Mouse (Mus musculus) midbrain, embryonic 13.5 days (tissue): ENCODE data around the gene Acoxl. TPM values are rescaled to one million over a fixed set of nuclear protein-coding genes. Genes with fewer than 3 reads are reported as not detected.

Source experiments
- ATAC-seq: fragments of 200-750 bp; cut with Nextera tagmentation; 2 replicates; pipeline ENCODE4 v1.8.0; 2017; ENCODE audit warnings: mild to moderate bottlenecking, moderate TSS enrichment, moderate library complexity
- H3K27ac ChIP-seq: fragments of 300-500 bp; sonication (generic); 2 replicates; pipeline ENCODE4 v1.5.1; 2015; ENCODE audit warnings: inconsistent platforms, mild to moderate bottlenecking, moderate library complexity
- H3K27me3 ChIP-seq: fragments of 300-500 bp; sonication (generic); 2 replicates; pipeline ENCODE4 v1.6.1; 2015; ENCODE audit warnings: mild to moderate bottlenecking, inconsistent platforms
- H3K36me3 ChIP-seq: fragments of 300-500 bp; sonication (generic); 2 replicates; pipeline ENCODE4 v1.6.1; 2015; ENCODE audit warnings: mild to moderate bottlenecking, inconsistent platforms
- H3K4me1 ChIP-seq: fragments of 300-500 bp; sonication (generic); replicated peaks from 2 replicates; pipeline ENCODE4 v1.6.1; 2015; ENCODE audit warnings: inconsistent platforms
- H3K4me2 ChIP-seq: fragments of 300-500 bp; sonication (generic); replicated peaks from 2 replicates; pipeline ENCODE4 v1.6.1; 2015; ENCODE audit warnings: moderate library complexity, mild to moderate bottlenecking, inconsistent platforms
- H3K4me3 ChIP-seq: fragments of 300-500 bp; sonication (generic); replicated peaks from 2 replicates; pipeline ENCODE4 v1.5.1; 2015; ENCODE audit warnings: mild to moderate bottlenecking, inconsistent platforms
- H3K9ac ChIP-seq: fragments of 300-500 bp; sonication (generic); replicated peaks from 2 replicates; pipeline ENCODE4 v1.6.1; 2015; ENCODE audit warnings: mild to moderate bottlenecking, inconsistent platforms
- H3K9me3 ChIP-seq: fragments of 300-500 bp; sonication (generic); 2 replicates; pipeline ENCODE4 v1.6.1; 2016; ENCODE audit warnings: mild to moderate bottlenecking, inconsistent platforms
- WGBS: fragments of 180-500 bp; shearing (Covaris S2); methylation state at CpG from one replicate; pipeline ENCODE4 v1.1.7; 2015; 5-methylcytosine and 5-hydroxymethylcytosine counted together
- polyA plus RNA-seq: library from polyadenylated mRNA; unstranded; fragments of >200 nt; fragmentation: Nextera tagmentation; extraction: Ambion mirVana; gene quantifications from 2 replicates; pipeline ENCODE4 v1.2.1, GENCODE M21; 2015

Acoxl gene
- polyA plus RNA-seq, 1 experiment from 2014 or later, result 0.07 TPM

- WGBS, result 51% methylated on average over 6 of the region's 6 CpGs
- H3K9me3 ChIP-seq, result no peaks in the 10 kb centered on the region
Observed at GRCm38 (mm10) chr2:127906973-127907678, 68.5 kb downstream of the Acoxl start.

GRCm38 (mm10) chr2:127907679-127908042 is 69.0 kb downstream of the Acoxl start:
- Histone ChIP-seq H3K27ac (no peak overlapping the region), H3K36me3 (no peaks in the 10 kb centered on the region), H3K27me3 (no peaks in the 10 kb centered on the region), H3K4me3 (no peak overlapping the region), H3K9me3 (no peaks in the 10 kb centered on the region), H3K9ac (no peak overlapping the region), H3K4me1 (peaks cover 10% of the 10 kb centered on the region), H3K4me2 (no peak overlapping the region)
- WGBS, result 8% methylated on average over 1 of the region's 1 CpGs
- ATAC-seq, result no peak

More at GRCm38 (mm10) chr2:127906973-127907678, 68.5 kb downstream of the Acoxl start:
- ATAC-seq, result no peak
- Histone ChIP-seq H3K9ac (no peak overlapping the region), H3K4me1 (peaks cover 10% of the 10 kb centered on the region), H3K4me3 (no peak overlapping the region), H3K27ac (no peak overlapping the region), H3K36me3 (no peaks in the 10 kb centered on the region), H3K27me3 (no peaks in the 10 kb centered on the region), H3K4me2 (no peak overlapping the region)

GRCm38 (mm10) chr2:127908881-127909280 is 70.2 kb downstream of the Acoxl start:
- no peak overlapping the region for H3K9ac ChIP-seq
- H3K27me3 ChIP-seq, result no peaks in the 10 kb centered on the region
- H3K9me3 ChIP-seq, result no peaks in the 10 kb centered on the region
- 51% methylated on average over 7 of the region's 7 CpGs for WGBS
- peaks cover 10% of the 10 kb centered on the region for H3K4me1 ChIP-seq
- H3K4me2 ChIP-seq, result no peak overlapping the region
- H3K4me3 ChIP-seq, result no peak overlapping the region
- ATAC-seq, result no peak
- no peak overlapping the region for H3K27ac ChIP-seq
- H3K36me3 ChIP-seq, result no peaks in the 10 kb centered on the region

DNA sequence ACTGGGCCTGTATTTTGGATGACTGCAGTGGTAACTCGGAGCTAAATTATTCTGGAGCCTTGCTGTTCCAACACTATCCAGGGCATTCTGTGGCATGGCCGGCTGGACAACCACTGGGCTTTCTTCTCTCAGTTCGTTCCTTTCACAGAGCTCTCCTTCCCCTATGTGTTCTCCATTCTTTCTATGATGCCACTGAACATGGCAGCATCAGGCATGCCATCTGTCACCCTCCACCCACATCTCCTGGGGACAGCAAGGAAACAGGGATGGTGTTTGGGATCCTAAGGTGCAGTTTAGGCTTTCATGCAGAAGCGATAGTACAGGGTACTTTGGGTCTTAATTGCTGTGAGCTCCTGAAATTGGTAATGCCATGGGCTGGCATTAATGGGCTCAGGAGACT is 71.1 kb downstream of the Acoxl start:
- WGBS, result 85% methylated on average over 4 of the region's 4 CpGs
- Histone ChIP-seq H3K27me3 (no peaks in the 10 kb centered on the region), H3K27ac (no peak overlapping the region), H3K4me1 (peaks cover 10% of the 10 kb centered on the region), H3K4me3 (no peak overlapping the region), H3K9me3 (no peaks in the 10 kb centered on the region), H3K4me2 (no peak overlapping the region), H3K36me3 (no peaks in the 10 kb centered on the region), H3K9ac (no peak overlapping the region)
- ATAC-seq, result no peak

DNA sequence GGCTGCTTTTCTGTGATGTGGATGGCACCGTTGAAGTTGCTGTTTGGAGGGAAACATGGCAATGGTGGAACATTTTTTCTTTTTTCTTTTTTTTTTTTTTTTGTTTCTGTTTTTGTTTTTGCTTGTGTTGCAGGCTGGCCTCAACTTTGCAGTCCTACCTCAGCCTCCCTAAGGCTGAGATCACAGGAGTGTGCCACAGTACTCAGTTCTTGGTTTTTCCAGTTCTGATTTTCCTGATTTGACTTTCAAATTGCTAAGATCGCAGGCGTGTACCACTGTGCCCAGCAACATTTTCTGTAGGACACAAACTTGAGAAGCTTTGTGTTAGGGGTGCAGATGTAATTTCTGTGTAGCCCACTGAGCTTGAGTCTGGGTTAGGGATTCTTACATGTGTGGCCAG is 72.9 kb downstream of the Acoxl start:
- Histone ChIP-seq H3K9ac (no peak overlapping the region), H3K36me3 (no peaks in the 10 kb centered on the region), H3K4me1 (peaks cover 10% of the 10 kb centered on the region), H3K4me2 (no peak overlapping the region), H3K4me3 (no peak overlapping the region), H3K9me3 (no peaks in the 10 kb centered on the region), H3K27ac (no peak overlapping the region), H3K27me3 (no peaks in the 10 kb centered on the region)
- ATAC-seq, result no peak
- WGBS, result 87% methylated on average over 3 of the region's 3 CpGs

- no peaks in the 10 kb centered on the region for H3K9me3 ChIP-seq
- WGBS, result 84% methylated on average over 5 of the region's 5 CpGs
- H3K4me1 ChIP-seq, result no peaks in the 10 kb centered on the region
- H3K27ac ChIP-seq, result no peak overlapping the region
- no peak overlapping the region for H3K4me2 ChIP-seq
- no peaks in the 10 kb centered on the region for H3K27me3 ChIP-seq
- no peak overlapping the region for H3K4me3 ChIP-seq
- H3K36me3 ChIP-seq, result no peaks in the 10 kb centered on the region
- no peak overlapping the region for H3K9ac ChIP-seq
- no peak for ATAC-seq
Observed at GRCm38 (mm10) chr2:127914047-127914446, 75.4 kb downstream of the Acoxl start.

GRCm38 (mm10) chr2:127916804-127917410 is 78.2 kb downstream of the Acoxl start:
- Histone ChIP-seq H3K9ac (no peak overlapping the region), H3K4me1 (no peaks in the 10 kb centered on the region), H3K27ac (no peak overlapping the region), H3K27me3 (no peaks in the 10 kb centered on the region), H3K36me3 (no peaks in the 10 kb centered on the region), H3K4me3 (no peak overlapping the region), H3K4me2 (no peak overlapping the region), H3K9me3 (no peaks in the 10 kb centered on the region)
- ATAC-seq, result no peak
- WGBS, result 76% methylated on average over 7 of the region's 7 CpGs

- Histone ChIP-seq H3K9me3 (no peaks in the 10 kb centered on the region), H3K27me3 (no peaks in the 10 kb centered on the region), H3K9ac (no peak overlapping the region), H3K36me3 (no peaks in the 10 kb centered on the region), H3K4me2 (no peak overlapping the region), H3K27ac (no peak overlapping the region), H3K4me1 (peaks cover 6% of the 10 kb centered on the region; the same call in 1 of the 2 replicates), H3K4me3 (no peak overlapping the region)
- WGBS, result 71% methylated on average over 1 of the region's 1 CpGs
- no peak for ATAC-seq
Observed at GRCm38 (mm10) chr2:127919740-127920139, 81.1 kb downstream of the Acoxl start.

DNA sequence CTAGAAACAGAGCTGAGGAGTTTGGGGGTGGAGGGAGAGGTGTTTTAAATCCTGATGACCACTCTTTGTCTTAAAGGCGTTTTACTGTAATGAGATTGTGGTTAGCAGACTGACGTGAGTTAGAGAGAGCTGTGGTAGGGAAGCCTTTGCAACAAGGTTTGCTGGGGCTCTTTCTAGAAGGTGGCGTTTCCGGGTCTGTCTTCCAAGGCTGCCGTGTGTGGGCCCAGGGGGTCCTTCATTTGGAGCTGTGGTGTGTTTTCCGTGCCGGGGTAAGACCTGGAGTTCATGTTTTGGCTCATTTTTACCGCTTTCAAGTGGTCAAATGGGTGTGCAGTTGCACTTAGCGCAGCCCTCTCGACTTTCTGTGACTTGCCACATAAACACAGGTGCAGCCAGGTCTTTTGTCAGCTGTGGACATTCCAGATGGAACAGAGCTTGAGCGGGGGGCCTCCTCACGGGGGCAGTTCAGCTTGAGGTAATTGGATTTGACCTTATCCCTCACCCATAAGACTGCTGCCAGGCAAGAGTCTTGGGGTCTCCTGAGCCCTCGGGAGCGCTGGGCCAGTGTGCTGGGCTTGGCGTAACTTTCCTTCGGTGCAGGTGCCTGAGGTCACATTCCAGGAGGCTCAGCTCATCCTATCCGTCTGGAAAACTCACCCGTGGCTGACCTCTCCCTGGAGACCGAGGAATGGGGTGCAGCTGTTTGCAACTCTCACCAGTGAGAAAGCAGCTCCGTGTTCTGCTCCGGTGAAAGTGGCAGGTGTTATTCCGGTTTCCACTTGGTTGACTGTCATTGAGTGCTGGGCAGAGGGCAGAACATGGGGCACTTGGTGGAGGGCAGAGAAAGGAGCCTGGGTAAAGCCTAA is 83.6 kb downstream of the Acoxl start:
- no peak for ATAC-seq
- Histone ChIP-seq H3K9ac (no peak overlapping the region), H3K27ac (no peak overlapping the region), H3K4me3 (no peak overlapping the region), H3K4me1 (peaks cover 14% of the 10 kb centered on the region), H3K36me3 (no peaks in the 10 kb centered on the region), H3K4me2 (no peak overlapping the region), H3K9me3 (no peaks in the 10 kb centered on the region), H3K27me3 (no peaks in the 10 kb centered on the region)
- 61% methylated on average over 22 of the region's 22 CpGs for WGBS

DNA sequence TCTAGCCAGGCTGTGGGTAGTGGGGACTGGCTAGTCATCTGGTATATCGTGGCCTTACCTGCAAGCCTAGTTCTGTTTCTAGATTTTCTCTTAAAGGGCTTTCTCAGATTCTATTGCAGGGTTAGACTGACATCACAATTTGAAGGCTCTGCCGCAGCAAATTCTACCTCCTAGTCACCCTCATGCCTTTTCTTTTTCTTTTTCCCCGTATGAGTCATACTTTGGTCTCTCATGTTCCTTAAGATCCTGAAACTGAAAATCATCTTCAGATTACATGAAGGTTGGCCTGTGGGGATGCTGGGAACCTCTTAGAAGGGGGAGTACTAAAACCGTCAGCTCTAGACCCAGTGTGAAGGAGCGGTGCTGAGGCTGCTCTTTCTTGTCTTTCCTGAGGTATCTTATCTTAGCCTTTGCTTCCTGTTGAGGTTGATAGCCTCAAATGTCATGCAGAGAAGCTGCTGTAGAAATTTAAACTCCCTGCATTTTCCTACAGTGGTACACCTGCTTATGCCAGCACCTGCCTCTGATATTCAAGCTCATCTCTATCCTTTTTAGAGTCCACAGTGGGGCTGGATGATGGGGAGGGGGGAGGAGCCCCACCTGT is 84.5 kb downstream of the Acoxl start:
- H3K36me3 ChIP-seq, result no peaks in the 10 kb centered on the region
- peaks cover 23% of the 10 kb centered on the region for H3K4me1 ChIP-seq
- 86% methylated on average over 5 of the region's 5 CpGs for WGBS
- no peak overlapping the region for H3K27ac ChIP-seq
- H3K27me3 ChIP-seq, result no peaks in the 10 kb centered on the region
- no peak for ATAC-seq
- no peak overlapping the region for H3K9ac ChIP-seq
- H3K4me3 ChIP-seq, result no peak overlapping the region
- H3K9me3 ChIP-seq, result no peaks in the 10 kb centered on the region
- H3K4me2 ChIP-seq, result no peak overlapping the region

DNA sequence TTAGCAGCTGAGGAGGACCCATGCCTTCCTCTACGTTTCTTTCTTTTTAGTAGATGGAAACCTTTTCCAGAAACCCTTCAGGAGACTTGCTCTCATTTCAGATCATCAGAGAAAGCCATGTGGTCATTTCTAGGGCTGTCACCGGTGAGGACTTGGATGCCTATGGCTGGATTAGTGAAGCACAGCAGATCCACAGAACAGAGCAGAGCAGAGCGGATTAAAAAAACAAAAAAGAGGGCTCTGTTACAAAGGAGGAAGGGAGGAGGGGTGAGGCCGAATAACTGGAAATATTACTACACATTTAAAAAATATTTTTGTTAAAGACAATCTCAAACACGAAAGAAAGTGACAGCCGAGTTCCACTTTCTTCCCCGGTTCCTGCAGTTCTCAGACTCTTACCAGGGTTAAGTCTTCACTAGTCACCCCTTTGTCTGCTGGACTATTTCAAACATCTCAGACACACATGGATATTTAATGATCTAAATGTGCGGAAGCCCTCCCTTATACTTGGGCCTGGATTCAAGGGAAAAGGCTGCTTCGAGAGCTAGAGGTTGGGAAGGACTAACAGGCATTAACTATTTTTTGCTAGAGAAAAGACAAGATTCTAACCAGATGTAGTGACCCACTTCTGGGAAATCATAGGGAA is 88.1 kb downstream of the Acoxl start:
- no peak overlapping the region for H3K4me3 ChIP-seq
- H3K27ac ChIP-seq, result no peak overlapping the region
- WGBS, result 55% methylated on average over 9 of the region's 9 CpGs
- H3K4me2 ChIP-seq, result no peak overlapping the region
- H3K9me3 ChIP-seq, result no peaks in the 10 kb centered on the region
- no peak for ATAC-seq
- peaks cover 33% of the 10 kb centered on the region for H3K4me1 ChIP-seq
- no peaks in the 10 kb centered on the region for H3K36me3 ChIP-seq
- no peaks in the 10 kb centered on the region for H3K27me3 ChIP-seq
- H3K9ac ChIP-seq, result no peak overlapping the region
